Mouse (Mus musculus) ES-E14 (cell line): ENCODE data around the gene Ntrk2.

Experiments used
- CHD2 ChIP-seq: IDR thresholded peaks from 2 replicates; pipeline ENCODE4 v1.6.1; 2014; ENCODE audit warnings: mild to moderate bottlenecking, low read depth, low read length, inconsistent platforms
- MAFK ChIP-seq: IDR thresholded peaks from 2 replicates; pipeline ENCODE4 v1.6.1; 2014; ENCODE audit warnings: mild to moderate bottlenecking, low read depth, low read length, inconsistent platforms; ENCODE audit not compliant: insufficient read depth
- ZNF384 ChIP-seq: IDR thresholded peaks from 2 replicates; pipeline ENCODE4 v1.6.1; 2012; ENCODE audit warnings: low read depth, low read length, inconsistent platforms

GRCm38 (mm10) chr13:58843826-58844225 is 37.5 kb downstream of the Ntrk2 start:
- TF ChIP-seq ZNF384, result no peak
- no peak for TF ChIP-seq CHD2
- TF ChIP-seq MAFK, result no peak
